Mouse (Mus musculus): ENCODE measurements at regions not wholly inside any gene's neighbourhood (a gene's known extent, or its start where the extent isn't known, plus 50 kb on each side); places are given as distances from the start of the nearest gene placed in this dataset.

DNA sequence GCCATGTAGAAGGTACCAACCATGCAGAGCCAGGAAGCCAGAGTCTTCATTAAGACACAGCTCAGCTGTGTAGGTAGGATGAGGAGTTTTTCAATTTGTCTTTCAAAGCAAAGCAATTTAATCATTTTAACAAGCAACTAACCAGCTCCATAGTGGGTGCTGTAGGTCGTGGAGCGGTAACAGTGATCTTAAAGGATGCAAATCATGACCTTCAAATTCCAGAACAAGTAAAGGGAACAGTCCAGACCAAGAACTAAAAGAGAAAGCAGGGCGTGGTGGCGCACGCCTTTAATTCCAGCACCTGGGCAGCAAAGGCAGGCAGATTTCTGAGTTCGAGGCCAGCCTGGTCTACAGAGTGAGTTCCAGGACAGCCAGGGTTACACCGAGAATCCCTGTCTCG is 307.8 kb upstream of the Map3k7 start:
- Histone ChIP-seq H3K4me3 (ENCODE audit: low read depth, low read length) (no peak overlapping the region), H3K4me1 (replicated peaks; ENCODE audit: control insufficient read depth, insufficient read depth, low read length) (no peaks in the 10 kb centered on the region), H3K27ac (ENCODE audit: low read depth, low read length) (no peak overlapping the region), H3K9me3 (ENCODE audit: control insufficient read depth, low read length) (no peaks in the 10 kb centered on the region), H3K27me3 (replicated peaks; ENCODE audit: control insufficient read depth, insufficient read depth, low read length) (no peaks in the 10 kb centered on the region), H3K4me2 (no peak overlapping the region), H3K9ac (ENCODE audit: low read depth, low read length) (no peak overlapping the region), H3K36me3 (ENCODE audit: control insufficient read depth, insufficient read depth, low read length) (no peaks in the 10 kb centered on the region)
- 91% methylated on average over 7 of the region's 8 CpGs for WGBS
- no peak for ATAC-seq (replicated peaks; ENCODE audit: low FRiP score)
- DNase-seq (ENCODE audit: low spot score): no peak

DNA sequence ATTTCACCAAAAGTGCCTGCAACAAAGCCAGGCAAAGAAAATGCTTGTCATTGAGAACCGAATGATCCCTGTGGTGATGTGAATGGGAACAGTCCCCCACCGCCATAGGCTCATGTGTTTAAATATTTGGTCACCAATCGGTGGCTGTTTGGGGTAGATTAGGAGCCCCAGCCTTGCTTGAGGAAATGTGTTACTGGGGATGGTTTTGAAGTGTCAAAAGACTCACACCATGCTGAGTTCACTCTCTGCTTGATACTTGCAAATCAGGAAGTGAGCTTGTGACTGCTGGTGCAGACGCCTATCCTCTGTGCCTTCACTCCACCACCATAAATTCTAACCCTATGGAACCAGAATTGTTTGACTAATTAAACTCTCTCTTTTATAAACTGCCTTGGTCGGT is 305.1 kb upstream of the Map3k7 start:
- H3K9ac ChIP-seq (ENCODE audit: low read depth, low read length): no peak overlapping the region
- H3K4me3 ChIP-seq (ENCODE audit: low read depth, low read length): no peak overlapping the region
- H3K4me2 ChIP-seq: no peak overlapping the region
- H3K4me1 ChIP-seq (replicated peaks; ENCODE audit: control insufficient read depth, insufficient read depth, low read length): no peaks in the 10 kb centered on the region
- WGBS: 39% methylated on average over 5 of the region's 5 CpGs
- H3K9me3 ChIP-seq (ENCODE audit: control insufficient read depth, low read length): no peaks in the 10 kb centered on the region
- H3K27ac ChIP-seq (ENCODE audit: low read depth, low read length): no peak overlapping the region
- no peak for DNase-seq (ENCODE audit: low spot score)
- no peaks in the 10 kb centered on the region for H3K36me3 ChIP-seq (ENCODE audit: control insufficient read depth, insufficient read depth, low read length)
- no peak for ATAC-seq (replicated peaks; ENCODE audit: low FRiP score)
- no peaks in the 10 kb centered on the region for H3K27me3 ChIP-seq (replicated peaks; ENCODE audit: control insufficient read depth, insufficient read depth, low read length)

DNA sequence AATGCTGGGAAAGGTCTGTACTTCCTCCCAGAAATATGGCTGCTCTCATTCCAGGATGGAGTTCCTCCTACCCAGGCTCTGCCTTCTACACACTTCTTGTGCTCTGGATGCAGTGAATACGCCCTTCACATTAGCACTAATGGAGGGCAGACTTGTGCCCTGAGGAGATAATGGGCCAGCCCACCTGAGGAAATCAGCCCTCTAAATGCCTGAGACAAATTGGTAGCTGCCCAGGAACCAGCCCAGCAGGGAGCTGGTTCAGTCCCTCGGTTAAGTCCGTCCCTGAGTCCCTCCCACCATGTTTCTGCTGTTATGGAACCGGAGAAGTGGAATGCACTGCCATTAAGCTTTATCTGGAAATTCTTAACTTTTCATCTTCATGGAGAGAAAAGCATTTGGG is 303.0 kb upstream of the Map3k7 start:
- no peaks in the 10 kb centered on the region for H3K4me1 ChIP-seq (replicated peaks; ENCODE audit: control insufficient read depth, insufficient read depth, low read length)
- no peak overlapping the region for H3K4me3 ChIP-seq (ENCODE audit: low read depth, low read length)
- H3K27me3 ChIP-seq (replicated peaks; ENCODE audit: control insufficient read depth, insufficient read depth, low read length): no peaks in the 10 kb centered on the region
- no peaks in the 10 kb centered on the region for H3K9me3 ChIP-seq (ENCODE audit: control insufficient read depth, low read length)
- no peak overlapping the region for H3K27ac ChIP-seq (ENCODE audit: low read depth, low read length)
- 46% methylated on average over 4 of the region's 4 CpGs for WGBS
- ATAC-seq (replicated peaks; ENCODE audit: low FRiP score): no peak
- no peaks in the 10 kb centered on the region for H3K36me3 ChIP-seq (ENCODE audit: control insufficient read depth, insufficient read depth, low read length)
- no peak for DNase-seq (ENCODE audit: low spot score)
- no peak overlapping the region for H3K4me2 ChIP-seq
- no peak overlapping the region for H3K9ac ChIP-seq (ENCODE audit: low read depth, low read length)

DNA sequence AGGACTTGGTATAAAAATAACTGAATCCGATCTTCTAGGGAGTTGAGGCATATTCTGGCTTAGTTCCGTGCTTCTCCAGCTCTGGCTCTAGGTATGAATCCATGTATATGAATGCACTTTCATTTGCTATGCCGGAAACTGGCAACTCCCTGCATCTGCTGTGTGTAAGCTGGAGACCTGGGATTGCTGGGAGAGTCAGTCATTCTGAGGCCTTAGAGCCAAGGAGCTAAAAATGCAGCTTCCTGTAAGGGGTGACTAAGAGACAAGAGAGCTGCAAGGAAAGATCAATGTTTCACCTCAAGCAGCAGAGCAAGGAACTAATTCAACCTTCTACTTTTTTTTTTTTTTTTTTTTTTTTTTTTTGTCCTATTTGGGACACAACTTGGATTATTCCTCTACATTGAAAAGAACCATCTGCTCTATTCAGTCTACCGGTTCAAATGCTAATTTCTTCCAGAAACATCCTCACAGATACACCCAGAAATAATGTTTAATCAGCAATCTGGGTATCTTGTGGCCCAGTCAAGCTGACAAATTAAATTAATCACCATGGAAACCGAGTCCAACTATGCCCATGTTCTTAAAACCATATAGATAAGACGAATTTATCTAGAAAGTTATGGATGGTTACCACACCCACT is 292.2 kb upstream of the Map3k7 start:
- ATAC-seq (replicated peaks; ENCODE audit: low FRiP score) (no peak), DNase-seq (ENCODE audit: low spot score) (no peak)
- Histone ChIP-seq H3K27me3 (replicated peaks; ENCODE audit: control insufficient read depth, insufficient read depth, low read length) (no peaks in the 10 kb centered on the region), H3K4me2 (no peak overlapping the region), H3K27ac (ENCODE audit: low read depth, low read length) (no peak overlapping the region), H3K36me3 (ENCODE audit: control insufficient read depth, insufficient read depth, low read length) (no peaks in the 10 kb centered on the region), H3K4me3 (ENCODE audit: low read depth, low read length) (no peak overlapping the region), H3K9ac (ENCODE audit: low read depth, low read length) (no peak overlapping the region), H3K4me1 (replicated peaks; ENCODE audit: control insufficient read depth, insufficient read depth, low read length) (no peaks in the 10 kb centered on the region), H3K9me3 (ENCODE audit: control insufficient read depth, low read length) (no peaks in the 10 kb centered on the region)
- 72% methylated on average over 6 of the region's 6 CpGs for WGBS

DNA sequence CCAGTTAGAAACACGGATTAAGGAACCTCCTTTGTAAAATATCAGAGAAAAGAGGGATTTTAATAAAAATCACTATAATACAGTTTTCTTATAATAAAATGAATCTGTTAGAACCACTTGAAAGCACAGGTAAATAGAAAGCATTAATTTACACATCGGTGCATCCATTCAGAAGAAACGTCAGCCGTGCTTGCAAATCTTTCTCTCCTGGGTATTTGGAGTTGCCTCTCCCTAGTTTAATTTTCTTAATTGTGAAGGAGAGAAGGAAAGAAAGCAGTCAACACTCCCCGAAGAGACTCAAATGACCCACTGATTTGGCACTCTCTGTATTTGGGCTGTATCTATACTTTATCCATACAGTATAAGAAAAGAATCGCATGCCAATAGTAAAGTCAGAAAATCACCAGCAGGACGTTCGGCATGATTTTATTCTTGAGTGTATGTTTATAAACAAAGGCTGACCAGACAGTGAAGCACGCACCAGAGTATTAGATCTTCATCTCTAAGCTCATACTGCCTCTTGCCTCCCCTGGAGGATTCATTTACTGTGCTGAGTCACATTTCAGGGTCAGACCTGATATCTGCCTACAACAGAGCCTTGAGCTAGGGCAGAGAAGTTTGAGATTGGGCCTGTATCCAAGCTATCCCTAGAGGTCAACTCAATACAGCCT is 291.6 kb upstream of the Map3k7 start:
- Histone ChIP-seq H3K9ac (ENCODE audit: low read depth, low read length) (no peak overlapping the region), H3K27me3 (replicated peaks; ENCODE audit: control insufficient read depth, insufficient read depth, low read length) (no peaks in the 10 kb centered on the region), H3K36me3 (ENCODE audit: control insufficient read depth, insufficient read depth, low read length) (no peaks in the 10 kb centered on the region), H3K4me2 (no peak overlapping the region), H3K4me3 (ENCODE audit: low read depth, low read length) (no peak overlapping the region), H3K27ac (ENCODE audit: low read depth, low read length) (no peak overlapping the region), H3K4me1 (replicated peaks; ENCODE audit: control insufficient read depth, insufficient read depth, low read length) (no peaks in the 10 kb centered on the region), H3K9me3 (ENCODE audit: control insufficient read depth, low read length) (no peaks in the 10 kb centered on the region)
- DNase-seq (ENCODE audit: low spot score) (no peak), ATAC-seq (replicated peaks; ENCODE audit: low FRiP score) (no peak)
- 78% methylated on average over 9 of the region's 9 CpGs for WGBS

DNA sequence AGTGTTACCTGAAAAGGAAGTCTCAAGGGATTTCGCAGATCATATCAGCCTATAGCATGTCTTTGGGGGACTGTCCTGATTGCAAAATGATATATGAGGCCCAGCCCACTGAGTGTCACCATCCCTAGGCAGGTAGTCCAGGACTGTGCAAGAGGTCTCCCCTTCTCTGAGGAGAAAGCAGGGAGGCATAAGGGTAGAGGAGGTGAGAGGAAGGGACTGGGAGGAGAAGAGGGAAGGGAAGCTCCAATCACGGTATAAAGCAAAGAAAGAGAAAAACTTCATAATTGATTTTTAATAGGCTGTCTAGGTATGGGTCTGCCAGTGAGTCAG is 291.1 kb upstream of the Map3k7 start:
- no peak overlapping the region for H3K4me3 ChIP-seq (ENCODE audit: low read depth, low read length)
- no peak overlapping the region for H3K27ac ChIP-seq (ENCODE audit: low read depth, low read length)
- no peak overlapping the region for H3K9ac ChIP-seq (ENCODE audit: low read depth, low read length)
- no peaks in the 10 kb centered on the region for H3K27me3 ChIP-seq (replicated peaks; ENCODE audit: control insufficient read depth, insufficient read depth, low read length)
- H3K36me3 ChIP-seq (ENCODE audit: control insufficient read depth, insufficient read depth, low read length): no peaks in the 10 kb centered on the region
- H3K4me1 ChIP-seq (replicated peaks; ENCODE audit: control insufficient read depth, insufficient read depth, low read length): no peaks in the 10 kb centered on the region
- no peak for DNase-seq (ENCODE audit: low spot score)
- no peaks in the 10 kb centered on the region for H3K9me3 ChIP-seq (ENCODE audit: control insufficient read depth, low read length)
- no peak for ATAC-seq (replicated peaks; ENCODE audit: low FRiP score)
- WGBS: 89% methylated on average over 2 of the region's 2 CpGs
- no peak overlapping the region for H3K4me2 ChIP-seq

DNA sequence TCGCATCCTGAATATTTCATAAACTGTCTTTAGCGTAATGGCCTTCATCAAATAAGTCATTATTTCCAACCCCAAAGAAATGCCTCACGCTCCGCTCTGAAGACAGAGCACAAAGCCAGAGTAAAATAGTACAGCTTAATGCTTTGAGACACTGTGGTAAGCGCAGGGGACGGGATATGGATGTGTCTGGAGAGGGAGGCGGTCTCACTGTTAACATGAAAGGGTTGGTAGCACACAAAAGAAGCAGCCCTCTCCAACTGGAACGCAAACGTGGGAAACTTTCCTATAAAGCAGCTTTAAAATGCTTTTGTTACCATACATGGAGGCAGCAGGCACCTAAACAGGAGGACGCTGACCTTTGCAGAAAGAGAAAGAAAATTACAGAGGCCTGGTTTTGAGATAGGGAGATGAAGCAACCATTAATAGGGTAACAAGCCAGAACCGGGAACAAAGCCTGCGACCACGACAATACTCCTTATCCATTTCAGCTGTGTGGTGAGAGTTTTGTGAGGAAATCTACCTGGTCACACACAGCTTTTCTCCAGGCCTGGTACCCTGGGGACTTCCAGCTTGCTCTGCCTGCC is 284.8 kb upstream of the Map3k7 start:
- WGBS: 83% methylated on average over 13 of the region's 13 CpGs
- Histone ChIP-seq H3K4me2 (no peak overlapping the region), H3K9ac (ENCODE audit: low read depth, low read length) (no peak overlapping the region), H3K36me3 (ENCODE audit: control insufficient read depth, insufficient read depth, low read length) (no peaks in the 10 kb centered on the region), H3K27ac (ENCODE audit: low read depth, low read length) (no peak overlapping the region), H3K4me1 (replicated peaks; ENCODE audit: control insufficient read depth, insufficient read depth, low read length) (no peaks in the 10 kb centered on the region), H3K4me3 (ENCODE audit: low read depth, low read length) (no peak overlapping the region), H3K9me3 (ENCODE audit: control insufficient read depth, low read length) (no peaks in the 10 kb centered on the region), H3K27me3 (replicated peaks; ENCODE audit: control insufficient read depth, insufficient read depth, low read length) (no peaks in the 10 kb centered on the region)
- DNase-seq (ENCODE audit: low spot score) (no peak), ATAC-seq (replicated peaks; ENCODE audit: low FRiP score) (no peak)

DNA sequence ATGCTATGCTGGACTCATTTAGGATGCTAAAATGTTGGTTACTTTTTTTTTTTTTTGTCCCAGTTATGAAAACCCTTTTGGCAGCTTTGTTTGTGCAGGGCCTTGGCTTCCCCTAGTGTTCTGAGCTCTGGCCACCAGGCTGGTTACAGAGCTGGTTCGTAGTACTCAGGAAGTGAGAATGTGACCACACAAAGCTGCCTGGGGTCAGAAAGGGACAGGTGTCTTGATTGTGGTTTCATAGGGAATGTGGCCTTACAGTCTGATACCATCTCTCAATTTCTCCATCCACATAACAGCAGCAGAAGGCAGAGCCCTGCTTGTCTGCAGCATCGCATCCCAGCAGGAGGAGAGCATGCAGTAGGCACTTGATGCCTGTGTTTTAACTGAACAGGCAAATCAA is 282.9 kb upstream of the Map3k7 start:
- no peak overlapping the region for H3K4me2 ChIP-seq
- no peak for ATAC-seq (replicated peaks; ENCODE audit: low FRiP score)
- 67% methylated on average over 2 of the region's 2 CpGs for WGBS
- no peaks in the 10 kb centered on the region for H3K9me3 ChIP-seq (ENCODE audit: control insufficient read depth, low read length)
- H3K36me3 ChIP-seq (ENCODE audit: control insufficient read depth, insufficient read depth, low read length): no peaks in the 10 kb centered on the region
- no peaks in the 10 kb centered on the region for H3K4me1 ChIP-seq (replicated peaks; ENCODE audit: control insufficient read depth, insufficient read depth, low read length)
- no peaks in the 10 kb centered on the region for H3K27me3 ChIP-seq (replicated peaks; ENCODE audit: control insufficient read depth, insufficient read depth, low read length)
- H3K4me3 ChIP-seq (ENCODE audit: low read depth, low read length): no peak overlapping the region
- no peak for DNase-seq (ENCODE audit: low spot score)
- H3K9ac ChIP-seq (ENCODE audit: low read depth, low read length): no peak overlapping the region
- no peak overlapping the region for H3K27ac ChIP-seq (ENCODE audit: low read depth, low read length)

DNA sequence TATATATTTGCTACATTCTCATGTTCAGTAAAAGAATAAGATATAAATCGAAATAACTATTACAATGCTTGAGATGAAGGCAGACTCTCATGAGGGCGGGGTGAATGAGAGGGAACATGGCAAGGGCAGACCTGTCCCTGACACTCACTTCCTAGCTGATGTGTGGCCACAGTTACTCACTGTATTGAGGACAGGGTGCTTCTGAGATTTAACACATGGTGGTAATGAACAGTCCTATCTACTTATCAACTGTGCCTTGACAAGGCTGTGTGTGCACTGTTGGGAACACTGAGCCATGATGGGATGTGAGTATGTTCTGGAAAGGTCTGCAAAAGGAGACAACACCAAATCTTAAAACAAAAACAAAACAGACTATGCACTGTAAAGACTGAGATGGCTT is 274.8 kb upstream of the Map3k7 start:
- DNase-seq (ENCODE audit: low spot score): no peak
- H3K4me2 ChIP-seq: no peak overlapping the region
- H3K27ac ChIP-seq (ENCODE audit: low read depth, low read length): no peak overlapping the region
- no peaks in the 10 kb centered on the region for H3K9me3 ChIP-seq (ENCODE audit: control insufficient read depth, low read length)
- H3K36me3 ChIP-seq (ENCODE audit: control insufficient read depth, insufficient read depth, low read length): no peaks in the 10 kb centered on the region
- H3K27me3 ChIP-seq (replicated peaks; ENCODE audit: control insufficient read depth, insufficient read depth, low read length): no peaks in the 10 kb centered on the region
- no peak for ATAC-seq (replicated peaks; ENCODE audit: low FRiP score)
- WGBS: 89% methylated on average over 2 of the region's 2 CpGs
- H3K4me3 ChIP-seq (ENCODE audit: low read depth, low read length): no peak overlapping the region
- H3K4me1 ChIP-seq (replicated peaks; ENCODE audit: control insufficient read depth, insufficient read depth, low read length): no peaks in the 10 kb centered on the region
- no peak overlapping the region for H3K9ac ChIP-seq (ENCODE audit: low read depth, low read length)
